Mouse (Mus musculus) midbrain, embryonic 16.5 days (tissue): ENCODE results near the gene Mettl1. TPM values are rescaled to one million over a fixed set of nuclear protein-coding genes. Genes with fewer than 3 reads are reported as not detected.

Experiments
- ATAC-seq: fragments of 200-750 bp; cut with Nextera tagmentation; 2 replicates; pipeline ENCODE4 v1.8.0; 2017; ENCODE audit warnings: moderate TSS enrichment
- H3K27ac ChIP-seq: fragments of 300-500 bp; sonication (generic); 2 replicates; pipeline ENCODE4 v1.5.1; 2014; ENCODE audit warnings: mild to moderate bottlenecking, low read length, mixed read lengths
- H3K27me3 ChIP-seq: fragments of 300-500 bp; sonication (generic); 2 replicates; pipeline ENCODE4 v1.6.1; 2014; ENCODE audit warnings: low read depth, low read length, mixed read lengths; ENCODE audit not compliant: control insufficient read depth, insufficient read depth
- H3K36me3 ChIP-seq: fragments of 300-500 bp; sonication (generic); 2 replicates; pipeline ENCODE4 v1.6.1; 2014; ENCODE audit warnings: mild to moderate bottlenecking, low read length, moderate library complexity, mixed read lengths; ENCODE audit not compliant: control insufficient read depth, insufficient read depth
- H3K4me1 ChIP-seq: fragments of 300-500 bp; sonication (generic); 2 replicates; pipeline ENCODE4 v1.6.1; 2014; ENCODE audit warnings: mild to moderate bottlenecking, low read length, mixed read lengths; ENCODE audit not compliant: control insufficient read depth, insufficient read depth
- H3K4me2 ChIP-seq: fragments of 300-500 bp; sonication (generic); 2 replicates; pipeline ENCODE4 v1.6.1; 2014; ENCODE audit warnings: mild to moderate bottlenecking, low read length, mixed read lengths
- H3K4me3 ChIP-seq: fragments of 300-500 bp; sonication (generic); 2 replicates; pipeline ENCODE4 v1.5.1; 2014; ENCODE audit warnings: low read depth, mild to moderate bottlenecking, low read length, moderate library complexity, mixed read lengths
- H3K9ac ChIP-seq: fragments of 300-500 bp; sonication (generic); 2 replicates; pipeline ENCODE4 v1.6.1; 2014; ENCODE audit warnings: low read depth, low read length, mixed read lengths
- H3K9me3 ChIP-seq: fragments of 300-500 bp; sonication (generic); replicated peaks from 2 replicates; pipeline ENCODE4 v1.6.1; 2014; ENCODE audit warnings: mild to moderate bottlenecking, low read length, mixed read lengths; ENCODE audit not compliant: control insufficient read depth, poor library complexity, severe bottlenecking
- WGBS: fragments of 180-500 bp; shearing (Covaris S2); extraction: QIAGEN DNeasy Blood & Tissue Kit; methylation state at CpG from one replicate; pipeline ENCODE4 v1.1.7; 2014; 5-methylcytosine and 5-hydroxymethylcytosine counted together
- polyA plus RNA-seq: library from polyadenylated mRNA; unstranded; fragments of >200 nt; fragmentation: Nextera tagmentation; extraction: Ambion mirVana; gene quantifications from 2 replicates; pipeline ENCODE4 v1.2.1, GENCODE M21; 2015

The Mettl1 gene
- polyA plus RNA-seq, 1 experiment from 2014 or later, result 20.1 TPM

- ATAC-seq, result no peak; the same call in 1 of the 2 replicates
- H3K4me3 ChIP-seq, result peak overlapping the region; percentile 91
- peak overlapping the region; percentile 79 for H3K9ac ChIP-seq
- H3K27ac ChIP-seq, result no peak overlapping the region
- H3K27me3 ChIP-seq, result peaks cover 4% of the 10 kb centered on the region
- no peaks in the 10 kb centered on the region for H3K36me3 ChIP-seq
- peaks cover 12% of the 10 kb centered on the region for H3K4me1 ChIP-seq
- WGBS, result 1% methylated on average over 20 of the region's 20 CpGs
- peak overlapping the region; percentile 97 for H3K4me2 ChIP-seq
- no peaks in the 10 kb centered on the region for H3K9me3 ChIP-seq
These were observed 522 bp upstream of the Mettl1 start for GRCm38 (mm10) chr10:127040569-127041214.

- peak overlapping the region; percentile 97 for H3K4me2 ChIP-seq
- peaks cover 4% of the 10 kb centered on the region for H3K27me3 ChIP-seq
- WGBS, result under 1% methylated on average over 44 of the region's 44 CpGs
- peak overlapping the region; percentile 79 for H3K9ac ChIP-seq
- no peaks in the 10 kb centered on the region for H3K9me3 ChIP-seq
- peaks cover 12% of the 10 kb centered on the region for H3K4me1 ChIP-seq
- peak; percentile 87 for ATAC-seq
- peak overlapping the region; percentile 63 for H3K27ac ChIP-seq
- H3K36me3 ChIP-seq, result no peaks in the 10 kb centered on the region
- H3K4me3 ChIP-seq, result peak overlapping the region; percentile 91
These were observed 642 bp downstream of the Mettl1 start for GRCm38 (mm10) chr10:127041774-127042338.

- Histone ChIP-seq H3K36me3 (no peaks in the 10 kb centered on the region), H3K9me3 (no peaks in the 10 kb centered on the region), H3K4me3 (peak overlapping the region; percentile 91), H3K27ac (no peak overlapping the region), H3K4me2 (peak overlapping the region; percentile 97), H3K9ac (peak overlapping the region; percentile 79), H3K4me1 (peaks cover 12% of the 10 kb centered on the region), H3K27me3 (peaks cover 6% of the 10 kb centered on the region)
- ATAC-seq, result no peak
- WGBS, result 18% methylated on average over 5 of the region's 5 CpGs
These were observed 1.4 kb downstream of the Mettl1 start for GRCm38 (mm10) chr10:127042468-127043115.

GRCm38 (mm10) chr10:127043187-127043586, 2.0 kb downstream of the Mettl1 start:
- Histone ChIP-seq H3K27me3 (peaks cover 12% of the 10 kb centered on the region), H3K4me1 (peaks cover 12% of the 10 kb centered on the region), H3K27ac (no peak overlapping the region), H3K4me3 (no peak overlapping the region), H3K9me3 (no peaks in the 10 kb centered on the region), H3K9ac (no peak overlapping the region), H3K4me2 (no peak overlapping the region), H3K36me3 (no peaks in the 10 kb centered on the region)
- ATAC-seq, result no peak
- 52% methylated on average over 6 of the region's 6 CpGs for WGBS

- peaks cover 4% of the 10 kb centered on the region; the same call in 1 of the 2 replicates for H3K4me1 ChIP-seq
- H3K9ac ChIP-seq, result 0 out of 2 replicates have a peak within 1 kb of the TSS, but pooled peaks have one; percentile 21
- H3K9me3 ChIP-seq, result no peaks in the 10 kb centered on the region
- 31% methylated on average over 5 of the region's 5 CpGs for WGBS
- no peak within 1 kb of the TSS for H3K4me2 ChIP-seq
- no peak for ATAC-seq
- H3K4me3 ChIP-seq, result no peak within 1 kb of the TSS
- H3K27me3 ChIP-seq, result peaks cover 43% of the 10 kb centered on the region
- H3K36me3 ChIP-seq, result no peaks in the 10 kb centered on the region
- no peak within 1 kb of the TSS for H3K27ac ChIP-seq
These were observed 6.7 kb downstream of the Mettl1 start, which contains the start of gene Cyp27b1 for GRCm38 (mm10) chr10:127047954-127048353. Gene Cyp27b1, plus strand, starts transcription at chr10:127048250.

- Histone ChIP-seq H3K36me3 (no peaks in the 10 kb centered on the region), H3K9me3 (no peaks in the 10 kb centered on the region), H3K4me1 (peaks cover 4% of the 10 kb centered on the region; the same call in 1 of the 2 replicates), H3K27me3 (peaks cover 43% of the 10 kb centered on the region), H3K9ac (0 out of 2 replicates have a peak overlapping the region, but pooled peaks have one; percentile 21), H3K4me3 (no peak overlapping the region), H3K4me2 (no peak overlapping the region), H3K27ac (no peak overlapping the region)
- 5% methylated on average over 35 of the region's 35 CpGs for WGBS
- no peak for ATAC-seq
These were observed 7.6 kb downstream of the Mettl1 start for GRCm38 (mm10) chr10:127048608-127049394.

GRCm38 (mm10) chr10:127049395-127050118, 8.3 kb downstream of the Mettl1 start:
- 3% methylated on average over 29 of the region's 29 CpGs for WGBS
- H3K4me3 ChIP-seq, result no peak overlapping the region
- peaks cover 43% of the 10 kb centered on the region for H3K27me3 ChIP-seq
- H3K36me3 ChIP-seq, result peaks cover 5% of the 10 kb centered on the region
- H3K4me2 ChIP-seq, result no peak overlapping the region
- H3K9ac ChIP-seq, result 0 out of 2 replicates have a peak overlapping the region, but pooled peaks have one; percentile 21
- ATAC-seq, result no peak
- H3K9me3 ChIP-seq, result no peaks in the 10 kb centered on the region
- H3K4me1 ChIP-seq, result peaks cover 4% of the 10 kb centered on the region; the same call in 1 of the 2 replicates
- H3K27ac ChIP-seq, result no peak overlapping the region

GRCm38 (mm10) chr10:127050119-127050474, 8.9 kb downstream of the Mettl1 start:
- 19% methylated on average over 10 of the region's 10 CpGs for WGBS
- H3K9me3 ChIP-seq, result no peaks in the 10 kb centered on the region
- peaks cover 43% of the 10 kb centered on the region for H3K27me3 ChIP-seq
- H3K4me1 ChIP-seq, result peaks cover 5% of the 10 kb centered on the region; the same call in 1 of the 2 replicates
- no peak overlapping the region for H3K4me3 ChIP-seq
- ATAC-seq, result no peak
- H3K4me2 ChIP-seq, result no peak overlapping the region
- H3K36me3 ChIP-seq, result peaks cover 11% of the 10 kb centered on the region
- H3K9ac ChIP-seq, result no peak overlapping the region
- H3K27ac ChIP-seq, result no peak overlapping the region
